Mouse (Mus musculus) kidney, adult 2 months (tissue): Measurements from ENCODE around the gene Gli2.

Source experiments
- CTCF ChIP-seq: fragments of 200-500 bp; conservative IDR thresholded peaks from 2 replicates; pipeline ENCODE4 v1.5.1; 2011; ENCODE audit warnings: low read depth, mild to moderate bottlenecking, control low read depth, low read length, moderate library complexity, mixed read lengths; ENCODE audit not compliant: insufficient read depth, insufficient read length
- POLR2A ChIP-seq: fragments of 200-500 bp; IDR thresholded peaks from one replicate; pipeline ENCODE4 v1.6.1; 2011; ENCODE audit warnings: low read depth, low read length, control low read depth

- no peak for TF ChIP-seq POLR2A
- TF ChIP-seq CTCF = no peak
Observed at GRCm38 (mm10) chr1:119056491-119056890, 3.1 kb upstream of the Gli2 start.
